Mouse (Mus musculus) heart, postnatal 0 days (tissue): ENCODE data around the gene Mark3. TPM values are rescaled to one million over a fixed set of nuclear protein-coding genes. Genes with fewer than 3 reads are reported as not detected.

Source experiments
- ATAC-seq: fragments of 200-750 bp; cut with Nextera tagmentation; 2 replicates; pipeline ENCODE4 v1.8.0; 2017; ENCODE audit warnings: low read depth, moderate number of reproducible peaks, moderate library complexity; ENCODE audit not compliant: insufficient read depth
- DNase-seq: peaks from one replicate; pipeline ENCODE4 v3.0.0-alpha.2; 2016; ENCODE audit warnings: low spot score
- H3K27ac ChIP-seq: fragments of 300-500 bp; sonication (generic); 2 replicates; pipeline ENCODE4 v1.5.1; 2014; ENCODE audit warnings: low read depth, mild to moderate bottlenecking
- H3K27me3 ChIP-seq: fragments of 300-500 bp; sonication (generic); 2 replicates; pipeline ENCODE4 v1.6.1; 2014; ENCODE audit warnings: low read length, mixed read lengths; ENCODE audit not compliant: control insufficient read depth, insufficient read depth
- H3K36me3 ChIP-seq: fragments of 300-500 bp; sonication (generic); replicated peaks from 2 replicates; pipeline ENCODE4 v1.6.1; 2014; ENCODE audit warnings: low read length, mixed read lengths; ENCODE audit not compliant: control insufficient read depth, insufficient read depth
- H3K4me1 ChIP-seq: fragments of 300-500 bp; sonication (generic); 2 replicates; pipeline ENCODE4 v1.6.1; 2014; ENCODE audit warnings: antibody characterized with exemption; ENCODE audit not compliant: control insufficient read depth, insufficient read depth
- H3K4me2 ChIP-seq: fragments of 300-500 bp; sonication (generic); 2 replicates; pipeline ENCODE4 v1.6.1; 2014; ENCODE audit warnings: low read depth, mild to moderate bottlenecking, low read length, moderate library complexity
- H3K4me3 ChIP-seq: fragments of 300-500 bp; sonication (generic); 2 replicates; pipeline ENCODE4 v1.5.1; 2014; ENCODE audit warnings: low read depth, low read length
- H3K9ac ChIP-seq: fragments of 300-500 bp; sonication (generic); replicated peaks from 2 replicates; pipeline ENCODE4 v1.6.1; 2014; ENCODE audit warnings: low read depth, low read length, mixed read lengths
- H3K9me3 ChIP-seq: fragments of 300-500 bp; sonication (generic); replicated peaks from 2 replicates; pipeline ENCODE4 v1.6.1; 2016; ENCODE audit warnings: low read length; ENCODE audit not compliant: control insufficient read depth
- CTCF ChIP-seq: IDR thresholded peaks from 2 replicates; pipeline ENCODE4 v1.5.1; 2016; ENCODE audit warnings: antibody characterized with exemption, control low read depth, low read depth
- EP300 ChIP-seq: IDR thresholded peaks from 2 replicates; pipeline ENCODE4 v1.6.1; 2016; ENCODE audit warnings: antibody characterized with exemption, low read depth
- WGBS: fragments of 180-500 bp; shearing (Covaris S2); extraction: QIAGEN DNeasy Blood & Tissue Kit; methylation state at CpG from one replicate; pipeline ENCODE4 v1.1.7; 2014; 5-methylcytosine and 5-hydroxymethylcytosine counted together
- polyA plus RNA-seq: library from polyadenylated mRNA; unstranded; fragments of >200 nt; fragmentation: Nextera tagmentation; extraction: Ambion mirVana; gene quantifications from 2 replicates; pipeline ENCODE4 v1.2.1, GENCODE M21; 2015
- total RNA-seq: library from RNA; depleted of rRNA; stranded (reverse); fragments of >200 nt; gene quantifications from 2 replicates; pipeline ENCODE4 v1.2.3, GENCODE M21; 2014; ENCODE audit warnings: low replicate concordance

Gene Mark3
- total and polyA plus RNA-seq, 2 experiments from 2014 or later, result 20.0 to 66.3 TPM

GRCm38 (mm10) chr12:111572406-111572805 lies 1.9 kb upstream of the Mark3 start:
- TF ChIP-seq CTCF, result no peak
- no peak for TF ChIP-seq EP300
- H3K4me2 ChIP-seq, result no peak overlapping the region
- WGBS, result 53% methylated on average over 7 of the region's 7 CpGs
- peaks cover 20% of the 10 kb centered on the region for H3K4me1 ChIP-seq
- no peak overlapping the region for H3K4me3 ChIP-seq
- H3K27ac ChIP-seq, result no peak overlapping the region
- H3K36me3 ChIP-seq, result no peaks in the 10 kb centered on the region
- no peaks in the 10 kb centered on the region for H3K27me3 ChIP-seq
- ATAC-seq (no peak), DNase-seq (no peak)
- no peak overlapping the region for H3K9ac ChIP-seq
- H3K9me3 ChIP-seq, result no peaks in the 10 kb centered on the region

DNA sequence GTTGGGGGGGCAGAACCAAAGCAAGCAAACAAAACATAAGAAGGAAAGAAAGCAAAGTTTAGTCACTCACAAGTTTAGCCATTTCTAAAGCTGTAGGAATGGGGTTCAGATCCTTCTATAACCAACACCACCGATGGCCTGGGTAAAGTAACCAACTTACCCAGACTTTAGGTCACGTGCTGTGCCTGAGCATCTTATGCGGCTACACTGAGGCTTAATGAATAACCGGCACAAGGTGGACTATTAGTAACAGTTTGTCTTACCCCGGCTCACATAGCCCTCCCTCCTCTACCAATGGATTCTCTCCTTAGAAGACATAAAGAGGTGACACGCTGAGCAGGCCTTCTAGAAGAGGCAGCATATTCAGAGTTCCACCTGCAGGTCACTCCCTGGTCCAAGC lies 1.0 kb upstream of the Mark3 start:
- Histone ChIP-seq H3K4me2 (no peak overlapping the region), H3K4me1 (peaks cover 20% of the 10 kb centered on the region), H3K9me3 (no peaks in the 10 kb centered on the region), H3K27me3 (no peaks in the 10 kb centered on the region), H3K4me3 (no peak overlapping the region; the same call in 1 of the 2 replicates), H3K27ac (no peak overlapping the region), H3K9ac (no peak overlapping the region), H3K36me3 (no peaks in the 10 kb centered on the region)
- WGBS, result 55% methylated on average over 6 of the region's 6 CpGs
- DNase-seq, result no peak
- ATAC-seq, result no peak
- TF ChIP-seq EP300 (no peak), CTCF (no peak)

- Histone ChIP-seq H3K4me2 (peak overlapping the region; percentile 73), H3K9me3 (no peaks in the 10 kb centered on the region), H3K4me3 (peak overlapping the region; percentile 99), H3K4me1 (peaks cover 20% of the 10 kb centered on the region), H3K27me3 (no peaks in the 10 kb centered on the region), H3K27ac (peak overlapping the region; percentile 98), H3K9ac (peak overlapping the region; percentile 100), H3K36me3 (no peaks in the 10 kb centered on the region)
- TF ChIP-seq EP300 (no peak), CTCF (no peak)
- under 1% methylated on average over 52 of the region's 58 CpGs for WGBS
- DNase-seq (peak; percentile 62), ATAC-seq (peak; percentile 60)
Measured at GRCm38 (mm10) chr12:111574887-111575838, 840 bp downstream of the Mark3 start.

DNA sequence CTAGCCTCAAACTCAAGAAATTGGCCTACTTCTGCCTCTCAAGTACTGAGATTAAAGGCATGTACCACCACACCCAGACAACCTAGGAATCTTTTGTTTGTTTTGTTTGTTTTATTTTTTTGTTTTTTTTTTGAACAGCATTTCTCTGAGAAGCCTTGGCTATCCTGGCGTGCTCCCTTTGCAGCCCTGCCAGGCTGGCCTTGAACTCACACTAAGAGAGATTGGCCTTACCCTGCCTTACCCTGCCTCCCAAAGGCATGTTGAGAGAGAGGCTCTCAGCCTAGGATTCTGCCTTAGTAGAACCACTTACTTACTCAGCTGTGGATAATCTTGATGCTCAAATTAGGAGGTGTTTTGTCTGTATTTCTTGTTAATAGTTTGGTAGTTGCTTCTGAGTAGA lies 8.7 kb downstream of the Mark3 start:
- no peak for DNase-seq
- TF ChIP-seq EP300 (no peak), CTCF (no peak)

GRCm38 (mm10) chr12:111584401-111584800 lies 10.1 kb downstream of the Mark3 start:
- Histone ChIP-seq H3K9ac (no peak overlapping the region), H3K9me3 (no peaks in the 10 kb centered on the region), H3K4me2 (no peak overlapping the region), H3K4me3 (no peak overlapping the region), H3K4me1 (no peaks in the 10 kb centered on the region), H3K36me3 (no peaks in the 10 kb centered on the region), H3K27me3 (no peaks in the 10 kb centered on the region), H3K27ac (no peak overlapping the region)
- no peak for TF ChIP-seq EP300
- no peak for TF ChIP-seq CTCF
- WGBS, result 71% methylated on average over 1 of the region's 1 CpGs
- ATAC-seq, result no peak
- no peak for DNase-seq

More for the DNA sequence above, 8.7 kb downstream of the Mark3 start:
- Histone ChIP-seq H3K4me1 (no peaks in the 10 kb centered on the region), H3K36me3 (no peaks in the 10 kb centered on the region), H3K27ac (no peak overlapping the region), H3K9ac (no peak overlapping the region), H3K4me2 (no peak overlapping the region), H3K4me3 (no peak overlapping the region), H3K9me3 (no peaks in the 10 kb centered on the region), H3K27me3 (no peaks in the 10 kb centered on the region)
- ATAC-seq, result no peak
- WGBS, result 90% methylated on average over 1 of the region's 1 CpGs
